Mouse (Mus musculus): ENCODE measurements around the gene Kif6.

DNA sequence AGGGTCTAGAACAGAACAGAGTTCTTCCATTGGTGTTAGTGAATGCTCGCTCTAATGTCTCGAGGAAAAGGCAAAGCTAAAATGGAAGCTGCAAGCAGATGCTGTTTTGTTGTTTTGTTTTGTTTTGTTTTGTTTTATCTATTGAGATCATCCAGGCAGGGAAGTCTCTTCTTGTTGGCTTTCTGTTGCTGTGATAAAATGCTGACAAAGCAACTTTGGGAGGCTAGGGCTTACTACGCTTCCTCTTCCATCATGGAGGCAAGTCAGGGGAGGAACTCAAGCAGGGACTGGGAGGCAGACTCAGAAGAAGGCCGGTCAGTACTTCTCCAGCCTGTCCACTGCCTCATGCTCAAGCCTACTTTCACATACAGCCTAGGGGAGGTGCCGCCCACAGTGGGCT, 31.3 kb downstream of the Kif6 start:
- TF ChIP-seq CTCF (IDR thresholded peaks at IDR 0.05; ENCODE audit: low read depth, low read length) (no peak), TAL1 (conservative IDR thresholded peaks at IDR 0.05; ENCODE audit: low read depth, low read length) (no peak), GATA1 (IDR thresholded peaks at IDR 0.05; ENCODE audit: borderline replicate concordance, low read length) (no peak)
